Mouse (Mus musculus): ENCODE measurements around the gene Hsd3b5. TPM values are rescaled to one million over a fixed set of nuclear protein-coding genes. Genes with fewer than 3 reads are reported as not detected.
"Not testable (repeated sequence)": the region's sequence is repeated elsewhere in the genome, so short reads cannot be mapped to it uniquely, and the experiment has no call there.

Hsd3b5 gene
- not detected in 2 replicates for polyA plus RNA-seq (2012; rRNA removed)

DNA sequence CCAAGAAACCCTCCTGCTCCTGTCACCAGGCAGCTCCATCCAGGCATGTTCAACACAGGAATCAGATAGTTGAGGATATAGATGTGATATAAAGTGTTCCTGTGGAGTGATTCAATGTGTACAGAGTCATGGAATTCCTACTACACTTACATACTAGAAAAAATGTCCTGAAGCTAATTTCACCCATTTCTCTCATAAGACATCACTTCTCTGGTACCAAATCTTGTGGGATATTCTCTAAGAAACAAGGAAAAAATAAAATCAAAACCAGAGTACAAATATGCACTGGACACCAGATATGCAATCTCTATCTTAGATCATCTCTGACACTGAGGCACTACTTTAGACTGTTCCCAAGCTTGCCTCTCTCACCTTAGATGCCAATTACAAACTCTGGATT lies at the start of gene Hsd3b5:
TSS of gene Hsd3b5 (minus strand) at position 101 of the 400 bp plus-strand sequence.
- H3K27ac ChIP-seq (ENCODE audit: insufficient read depth, low read length): no peak within 1 kb of the TSS
- TF ChIP-seq CTCF (IDR thresholded peaks at IDR 0.05; ENCODE audit: extremely low read depth, insufficient read depth, low read length) (no peak), POLR2A (IDR thresholded peaks at IDR 0.05; ENCODE audit: extremely low read depth, insufficient read depth, low read length) (no peak)
- no peak within 1 kb of the TSS for H3K4me3 ChIP-seq (ENCODE audit: insufficient read depth, low read length)
- no peaks in the 10 kb centered on the region for H3K4me1 ChIP-seq (ENCODE audit: control insufficient read depth, insufficient read depth, low read length)

- Histone ChIP-seq H3K4me3 (ENCODE audit: insufficient read depth, low read length) (no peak overlapping the region), H3K4me1 (ENCODE audit: control insufficient read depth, insufficient read depth, low read length) (no peaks in the 10 kb centered on the region), H3K27ac (ENCODE audit: insufficient read depth, low read length) (no peak overlapping the region)
- TF ChIP-seq CTCF (IDR thresholded peaks at IDR 0.05; ENCODE audit: extremely low read depth, insufficient read depth, low read length) (no peak), POLR2A (IDR thresholded peaks at IDR 0.05; ENCODE audit: extremely low read depth, insufficient read depth, low read length) (no peak)
Observed at GRCm38 (mm10) chr3:98635145-98635544, 5.1 kb upstream of the Hsd3b5 start.

GRCm38 (mm10) chr3:98629633-98630032 lies 419 bp downstream of the Hsd3b5 start:
- H3K4me1 ChIP-seq (ENCODE audit: control insufficient read depth, insufficient read depth, low read length): no peaks in the 10 kb centered on the region
- H3K27ac ChIP-seq (ENCODE audit: insufficient read depth, low read length): no peak overlapping the region
- no peak overlapping the region for H3K4me3 ChIP-seq (ENCODE audit: insufficient read depth, low read length)
- TF ChIP-seq CTCF (IDR thresholded peaks at IDR 0.05; ENCODE audit: extremely low read depth, insufficient read depth, low read length) (no peak), POLR2A (IDR thresholded peaks at IDR 0.05; ENCODE audit: extremely low read depth, insufficient read depth, low read length) (no peak)

- not testable (repeated sequence) for H3K4me1 ChIP-seq (ENCODE audit: control insufficient read depth, insufficient read depth, low read length); H3K4me3 ChIP-seq (ENCODE audit: insufficient read depth, low read length); H3K27ac ChIP-seq (ENCODE audit: insufficient read depth, low read length)
Observed at GRCm38 (mm10) chr3:98616786-98617185, 13.3 kb downstream of the Hsd3b5 start.

DNA sequence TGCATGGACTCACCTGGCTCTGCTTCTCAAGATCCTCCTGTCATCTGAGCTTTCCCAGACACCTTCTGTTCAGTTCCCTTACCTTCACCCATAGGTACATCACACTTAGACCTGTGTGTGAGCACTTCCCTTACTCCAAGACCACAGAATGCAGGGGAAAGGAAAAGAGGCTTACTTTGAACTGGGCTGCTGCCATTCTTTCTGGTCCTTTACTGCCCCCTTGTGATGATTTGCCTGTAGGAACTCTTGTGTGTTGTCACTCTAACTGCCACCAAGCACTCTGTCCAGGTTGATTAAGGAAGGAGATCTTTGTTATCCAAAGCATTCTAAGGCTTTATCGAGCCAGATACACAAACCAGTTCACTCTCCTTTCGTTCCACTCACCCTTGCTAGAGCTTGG lies 13.8 kb downstream of the Hsd3b5 start:
- not testable (repeated sequence) for H3K4me1 ChIP-seq (ENCODE audit: control insufficient read depth, insufficient read depth, low read length); H3K27ac ChIP-seq (ENCODE audit: insufficient read depth, low read length); H3K4me3 ChIP-seq (ENCODE audit: insufficient read depth, low read length)

- H3K4me1 ChIP-seq (ENCODE audit: control insufficient read depth, insufficient read depth, low read length); H3K4me3 ChIP-seq (ENCODE audit: insufficient read depth, low read length); H3K27ac ChIP-seq (ENCODE audit: insufficient read depth, low read length): not testable (repeated sequence)
Observed at GRCm38 (mm10) chr3:98614406-98614927, 15.6 kb downstream of the Hsd3b5 start.

- Histone ChIP-seq H3K4me3 (ENCODE audit: insufficient read depth, low read length) (no peak overlapping the region), H3K4me1 (ENCODE audit: control insufficient read depth, insufficient read depth, low read length) (no peaks in the 10 kb centered on the region), H3K27ac (ENCODE audit: insufficient read depth, low read length) (no peak overlapping the region)
- TF ChIP-seq CTCF (IDR thresholded peaks at IDR 0.05; ENCODE audit: extremely low read depth, insufficient read depth, low read length) (no peak), POLR2A (IDR thresholded peaks at IDR 0.05; ENCODE audit: extremely low read depth, insufficient read depth, low read length) (no peak)
Observed at GRCm38 (mm10) chr3:98613963-98614362, 16.1 kb downstream of the Hsd3b5 start.

DNA sequence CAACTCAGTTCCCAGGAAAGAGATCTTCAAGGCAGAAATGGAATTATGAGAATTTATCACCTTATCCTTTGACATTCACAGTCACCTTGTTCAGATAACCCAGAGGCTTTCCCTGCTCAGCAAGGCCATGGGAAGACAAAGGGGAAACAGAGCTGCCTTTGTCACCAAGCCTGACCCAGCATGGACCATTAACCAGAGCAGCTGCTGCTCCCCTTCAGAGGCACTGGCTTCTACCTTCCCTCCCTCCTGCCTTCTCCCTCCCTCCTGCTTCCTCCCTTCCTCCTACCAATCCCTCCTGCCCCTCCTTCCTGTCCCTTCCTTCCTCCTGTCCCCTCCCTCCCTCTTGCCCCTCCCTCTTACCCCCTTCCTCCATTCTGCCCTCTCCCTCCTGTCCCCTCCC lies 16.5 kb downstream of the Hsd3b5 start:
- H3K4me3 ChIP-seq (ENCODE audit: insufficient read depth, low read length); H3K27ac ChIP-seq (ENCODE audit: insufficient read depth, low read length): not testable (repeated sequence)

DNA sequence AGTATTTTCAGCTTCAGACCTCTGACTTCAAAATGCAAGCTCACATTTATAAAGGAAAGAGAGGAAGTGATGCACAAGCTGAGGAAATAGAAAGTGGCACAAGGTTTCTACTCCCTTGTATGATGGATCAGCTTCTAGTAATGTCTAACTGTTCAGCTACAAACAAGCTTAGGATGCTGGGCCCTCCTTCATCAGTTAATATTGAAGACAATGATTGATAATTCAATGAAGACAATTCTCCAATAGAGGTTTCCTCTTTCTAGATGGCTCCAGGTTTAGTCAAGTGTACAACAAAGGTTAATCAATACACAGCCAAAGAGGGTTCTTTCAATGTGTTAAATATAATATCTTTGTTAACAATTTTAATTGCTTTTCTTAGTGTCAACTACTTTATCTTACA lies 41.3 kb downstream of the Hsd3b5 start, which contains the start of gene Gm10681:
TSS of gene Gm10681 (minus strand) at position 101 of the 400 bp plus-strand sequence.
- Histone ChIP-seq H3K27ac (ENCODE audit: insufficient read depth, low read length) (no peak within 1 kb of the TSS), H3K4me1 (ENCODE audit: control insufficient read depth, insufficient read depth, low read length) (no peaks in the 10 kb centered on the region), H3K4me3 (ENCODE audit: insufficient read depth, low read length) (no peak within 1 kb of the TSS)
- TF ChIP-seq POLR2A (IDR thresholded peaks at IDR 0.05; ENCODE audit: extremely low read depth, insufficient read depth, low read length): no peak
- no peak for TF ChIP-seq CTCF (IDR thresholded peaks at IDR 0.05; ENCODE audit: extremely low read depth, insufficient read depth, low read length)

More for the DNA sequence above, 16.5 kb downstream of the Hsd3b5 start:
- H3K4me1 ChIP-seq (ENCODE audit: control insufficient read depth, insufficient read depth, low read length): not testable (repeated sequence)

- no peak overlapping the region for H3K4me3 ChIP-seq (ENCODE audit: insufficient read depth, low read length)
- TF ChIP-seq CTCF (IDR thresholded peaks at IDR 0.05; ENCODE audit: extremely low read depth, insufficient read depth, low read length): no peak
- TF ChIP-seq POLR2A (IDR thresholded peaks at IDR 0.05; ENCODE audit: extremely low read depth, insufficient read depth, low read length): no peak
- no peaks in the 10 kb centered on the region for H3K4me1 ChIP-seq (ENCODE audit: control insufficient read depth, insufficient read depth, low read length)
- H3K27ac ChIP-seq (ENCODE audit: insufficient read depth, low read length): no peak overlapping the region
Observed at GRCm38 (mm10) chr3:98587721-98588120, 42.3 kb downstream of the Hsd3b5 start.

GRCm38 (mm10) chr3:98582622-98583021 lies 47.4 kb downstream of the Hsd3b5 start:
- H3K4me3 ChIP-seq (ENCODE audit: insufficient read depth, low read length); H3K4me1 ChIP-seq (ENCODE audit: control insufficient read depth, insufficient read depth, low read length); H3K27ac ChIP-seq (ENCODE audit: insufficient read depth, low read length): not testable (repeated sequence)

- not testable (repeated sequence) for H3K27ac ChIP-seq (ENCODE audit: insufficient read depth, low read length); H3K4me3 ChIP-seq (ENCODE audit: insufficient read depth, low read length); H3K4me1 ChIP-seq (ENCODE audit: control insufficient read depth, insufficient read depth, low read length)
Observed at GRCm38 (mm10) chr3:98582202-98582601, 47.9 kb downstream of the Hsd3b5 start.

DNA sequence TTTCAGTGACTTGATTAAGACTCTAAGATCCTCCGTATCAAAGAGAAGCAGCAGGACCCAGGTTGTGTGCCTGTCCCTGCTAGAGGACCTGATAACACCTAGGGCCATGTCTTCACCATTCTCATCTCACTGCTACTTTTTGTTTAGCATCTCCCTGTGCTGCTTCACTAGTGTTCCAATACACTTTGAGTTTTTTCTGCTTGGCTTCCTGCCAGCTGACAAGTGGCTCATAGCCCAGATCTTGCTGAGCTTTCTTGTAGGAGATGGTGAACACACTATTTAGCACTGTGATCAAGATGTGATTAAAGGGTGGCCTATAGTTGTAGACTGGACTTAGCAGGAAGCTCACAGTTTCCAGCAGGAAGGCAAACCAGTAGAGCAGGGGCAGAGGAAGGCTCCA lies 49.0 kb downstream of the Hsd3b5 start:
- H3K4me1 ChIP-seq (ENCODE audit: control insufficient read depth, insufficient read depth, low read length); H3K27ac ChIP-seq (ENCODE audit: insufficient read depth, low read length); H3K4me3 ChIP-seq (ENCODE audit: insufficient read depth, low read length): not testable (repeated sequence)
